Mouse (Mus musculus) liver, embryonic 11.5 days (tissue): Measurements from ENCODE around the gene Aimp2. TPM values are rescaled to one million over a fixed set of nuclear protein-coding genes. Genes with fewer than 3 reads are reported as not detected.

Experiments
- ATAC-seq: fragments of 200-750 bp; cut with Nextera tagmentation; replicated peaks from 2 replicates; pipeline ENCODE4 v1.8.0; 2017; ENCODE audit warnings: moderate number of reproducible peaks, mild to moderate bottlenecking, moderate TSS enrichment, moderate library complexity; ENCODE audit not compliant: low FRiP score
- DNase-seq: peaks from one replicate; pipeline ENCODE4 v3.0.0-alpha.2; 2017; ENCODE audit warnings: low spot score
- H3K27ac ChIP-seq: fragments of 300-500 bp; sonication (generic); 2 replicates; pipeline ENCODE4 v1.5.1; 2014; ENCODE audit warnings: mild to moderate bottlenecking, low read depth, low read length, control low read depth
- H3K27me3 ChIP-seq: fragments of 300-500 bp; sonication (generic); replicated peaks from 2 replicates; pipeline ENCODE4 v1.6.1; 2014; ENCODE audit warnings: low read length, mixed read lengths; ENCODE audit not compliant: control insufficient read depth, insufficient read depth
- H3K36me3 ChIP-seq: fragments of 300-500 bp; sonication (generic); 2 replicates; pipeline ENCODE4 v1.6.1; 2014; ENCODE audit warnings: mild to moderate bottlenecking, low read length, moderate library complexity, mixed read lengths; ENCODE audit not compliant: control insufficient read depth, insufficient read depth
- H3K4me1 ChIP-seq: fragments of 300-500 bp; sonication (generic); replicated peaks from 2 replicates; pipeline ENCODE4 v1.6.1; 2014; ENCODE audit warnings: low read length, mixed read lengths; ENCODE audit not compliant: control insufficient read depth, insufficient read depth
- H3K4me2 ChIP-seq: fragments of 300-500 bp; sonication (generic); 2 replicates; pipeline ENCODE4 v1.6.1; 2014; ENCODE audit warnings: mild to moderate bottlenecking, control low read depth, moderate library complexity
- H3K4me3 ChIP-seq: fragments of 300-500 bp; sonication (generic); 2 replicates; pipeline ENCODE4 v1.5.1; 2014; ENCODE audit warnings: low read depth, low read length, control low read depth
- H3K9ac ChIP-seq: fragments of 300-500 bp; sonication (generic); 2 replicates; pipeline ENCODE4 v1.6.1; 2014; ENCODE audit warnings: low read depth, low read length, control low read depth
- H3K9me3 ChIP-seq: fragments of 300-500 bp; sonication (generic); 2 replicates; pipeline ENCODE4 v1.6.1; 2016; ENCODE audit warnings: low read length, inconsistent platforms, mixed read lengths; ENCODE audit not compliant: control insufficient read depth
- WGBS: fragments of 180-500 bp; shearing (Covaris S2); extraction: QIAGEN DNeasy Blood & Tissue Kit; methylation state at CpG from one replicate; pipeline ENCODE4 v1.1.7; 2014; 5-methylcytosine and 5-hydroxymethylcytosine counted together
- polyA plus RNA-seq: library from polyadenylated mRNA; unstranded; fragments of >200 nt; fragmentation: Nextera tagmentation; extraction: Ambion mirVana; gene quantifications from 2 replicates; pipeline ENCODE4 v1.2.1, GENCODE M21; 2014

The Aimp2 gene
- polyA plus RNA-seq, 1 experiment from 2014 or later = 126 TPM

DNA sequence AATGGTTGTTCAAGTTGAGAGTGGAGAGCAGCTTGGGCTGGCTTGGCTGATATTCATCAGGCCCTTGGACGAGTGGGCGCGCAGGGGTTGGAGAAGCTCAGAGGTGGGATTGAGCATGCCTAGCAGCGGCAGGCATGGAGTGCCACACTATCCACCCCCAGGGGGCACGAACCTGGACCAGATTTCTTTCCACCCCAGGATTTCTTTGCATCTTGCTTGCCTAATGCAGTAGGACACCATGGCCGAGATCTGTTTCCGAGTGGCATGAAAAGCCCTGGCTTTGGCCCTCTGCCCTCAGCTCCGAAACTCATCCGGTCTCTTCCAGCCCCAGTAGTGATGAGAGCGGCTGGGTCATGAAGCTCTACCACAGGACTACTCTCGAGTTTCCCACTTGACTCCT lies 23.8 kb upstream of the Aimp2 start:
- peaks cover 12% of the 10 kb centered on the region for H3K36me3 ChIP-seq
- H3K4me1 ChIP-seq = no peaks in the 10 kb centered on the region; the same call in 1 of the 2 replicates
- ATAC-seq (no peak), DNase-seq (no peak)
- no peak overlapping the region for H3K27ac ChIP-seq
- no peaks in the 10 kb centered on the region for H3K27me3 ChIP-seq
- no peak overlapping the region for H3K4me2 ChIP-seq
- H3K9ac ChIP-seq = no peak overlapping the region
- 86% methylated on average over 11 of the region's 11 CpGs for WGBS
- H3K9me3 ChIP-seq = no peaks in the 10 kb centered on the region
- no peak overlapping the region for H3K4me3 ChIP-seq

- DNase-seq (no peak), ATAC-seq (no peak)
- Histone ChIP-seq H3K9me3 (no peaks in the 10 kb centered on the region), H3K9ac (no peak within 1 kb of the TSS), H3K36me3 (peaks cover 15% of the 10 kb centered on the region), H3K4me3 (no peak within 1 kb of the TSS), H3K27me3 (no peaks in the 10 kb centered on the region), H3K27ac (no peak within 1 kb of the TSS), H3K4me1 (no peaks in the 10 kb centered on the region; the same call in 1 of the 2 replicates), H3K4me2 (no peak within 1 kb of the TSS)
- 35% methylated on average over 8 of the region's 8 CpGs for WGBS
These were observed 23.2 kb upstream of the Aimp2 start, which contains the start of gene Rsph10b for GRCm38 (mm10) chr5:143932831-143933230. TSS of gene Rsph10b (plus strand) at chr5:143933035.

DNA sequence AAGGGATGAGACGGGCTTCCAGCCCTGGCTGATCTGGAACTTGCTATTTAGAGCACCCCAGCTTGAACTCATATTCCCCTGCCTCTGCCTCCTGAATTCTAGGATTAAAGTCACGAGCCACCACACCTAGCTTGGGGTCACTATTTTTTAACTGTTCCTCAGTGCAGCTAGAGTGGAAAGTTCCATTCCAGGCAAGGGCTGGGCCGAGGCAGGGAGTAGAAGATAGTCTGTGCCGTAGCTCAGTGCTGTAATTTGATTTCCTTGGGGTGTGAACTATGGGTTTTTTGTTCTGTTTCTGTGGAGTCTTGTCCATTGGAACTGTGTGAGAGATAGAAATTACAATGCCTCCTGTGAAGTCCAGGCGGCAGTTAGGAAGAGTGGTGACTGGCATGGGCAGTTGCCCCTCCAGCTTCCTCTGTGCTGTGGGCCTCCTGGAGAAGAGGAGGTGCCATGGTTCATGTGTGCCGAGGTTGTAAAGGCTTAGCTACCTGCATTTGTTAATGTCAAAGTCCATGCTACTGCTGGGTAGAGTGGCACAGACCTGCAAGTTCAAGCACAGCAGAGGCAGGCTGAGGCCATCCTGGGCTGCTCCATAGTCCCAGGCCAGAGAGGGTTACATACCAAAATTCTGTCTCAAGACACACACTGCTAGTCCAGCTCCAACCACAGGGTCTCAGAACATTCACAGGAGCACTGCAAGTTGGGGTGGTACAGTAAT lies 22.4 kb upstream of the Aimp2 start:
- H3K36me3 ChIP-seq = peaks cover 15% of the 10 kb centered on the region
- no peaks in the 10 kb centered on the region for H3K9me3 ChIP-seq
- H3K27me3 ChIP-seq = no peaks in the 10 kb centered on the region
- H3K9ac ChIP-seq = no peak overlapping the region
- ATAC-seq (no peak), DNase-seq (no peak)
- H3K4me2 ChIP-seq = no peak overlapping the region
- 88% methylated on average over 6 of the region's 6 CpGs for WGBS
- no peak overlapping the region for H3K27ac ChIP-seq
- no peak overlapping the region for H3K4me3 ChIP-seq
- no peaks in the 10 kb centered on the region; the same call in 1 of the 2 replicates for H3K4me1 ChIP-seq

DNA sequence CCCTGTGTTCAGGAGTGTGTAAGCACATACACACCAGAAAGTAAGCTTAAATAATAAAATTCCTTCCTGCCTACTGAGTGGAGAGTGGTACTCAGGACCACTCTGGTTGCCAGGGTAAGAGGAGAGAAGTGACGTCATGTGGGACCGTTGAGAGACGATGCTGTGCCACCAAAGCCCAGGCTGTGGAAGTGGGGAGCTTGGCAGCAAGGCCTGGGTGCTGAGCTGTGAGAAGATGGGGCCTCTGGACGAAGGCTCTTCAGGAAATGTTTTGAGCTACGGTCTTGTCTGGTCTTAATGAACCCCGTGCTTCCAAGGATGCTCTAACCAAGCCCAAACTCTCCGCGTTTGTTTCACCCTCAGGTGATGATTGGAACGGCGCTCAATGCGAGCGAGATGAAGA lies 21.0 kb upstream of the Aimp2 start:
- Histone ChIP-seq H3K27me3 (no peaks in the 10 kb centered on the region), H3K9ac (no peak overlapping the region), H3K27ac (no peak overlapping the region), H3K4me2 (no peak overlapping the region), H3K36me3 (peaks cover 19% of the 10 kb centered on the region), H3K4me3 (no peak overlapping the region), H3K4me1 (no peaks in the 10 kb centered on the region), H3K9me3 (no peaks in the 10 kb centered on the region)
- DNase-seq (no peak), ATAC-seq (no peak)
- WGBS = 94% methylated on average over 12 of the region's 12 CpGs

DNA sequence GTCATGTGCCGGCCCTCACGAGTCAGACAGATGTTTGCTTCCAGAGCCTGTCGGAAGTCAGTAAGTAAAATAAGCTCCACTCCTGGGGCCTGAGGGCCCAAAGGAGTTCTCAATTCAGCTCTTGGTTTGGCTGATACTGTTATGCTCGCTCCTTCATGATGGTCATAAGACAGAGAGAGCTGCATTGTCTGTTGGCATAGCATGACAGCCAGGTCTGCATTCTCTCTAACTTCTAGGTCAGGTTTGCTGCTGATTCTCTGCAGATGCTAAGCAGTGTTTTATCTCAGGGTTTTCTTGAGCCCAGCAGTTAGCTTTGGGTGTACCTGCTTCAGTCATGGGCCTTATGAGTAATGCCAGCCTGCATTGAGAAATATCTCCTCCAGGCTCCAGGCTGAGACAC lies 19.6 kb upstream of the Aimp2 start:
- no peaks in the 10 kb centered on the region for H3K9me3 ChIP-seq
- no peak overlapping the region for H3K27ac ChIP-seq
- H3K4me3 ChIP-seq = no peak overlapping the region
- ATAC-seq (no peak), DNase-seq (no peak)
- no peaks in the 10 kb centered on the region for H3K27me3 ChIP-seq
- 89% methylated on average over 4 of the region's 4 CpGs for whole genome bisulfite sequencing
- H3K36me3 ChIP-seq = peaks cover 27% of the 10 kb centered on the region
- H3K9ac ChIP-seq = no peak overlapping the region
- H3K4me2 ChIP-seq = no peak overlapping the region
- H3K4me1 ChIP-seq = peaks cover 12% of the 10 kb centered on the region

DNA sequence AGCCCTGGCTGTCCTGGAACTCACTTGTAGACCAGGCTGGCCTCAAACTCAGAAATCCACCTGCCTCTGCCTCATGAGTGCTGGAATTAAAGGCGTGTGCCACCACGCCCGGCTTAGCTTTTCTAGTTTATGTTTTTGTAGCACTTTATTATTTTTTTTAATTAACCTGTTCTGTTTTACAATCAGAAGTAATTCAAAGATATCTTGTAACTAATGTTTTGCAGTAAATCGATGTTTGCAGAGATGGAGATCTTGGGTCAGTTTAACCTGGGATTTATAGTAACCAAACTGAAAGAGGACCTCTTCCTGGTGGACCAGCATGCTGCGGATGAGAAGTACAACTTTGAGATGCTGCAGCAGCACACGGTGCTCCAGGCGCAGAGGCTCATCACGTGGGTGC lies 18.2 kb upstream of the Aimp2 start, which contains the start of gene Gm42421:
Gm42421 (plus strand) TSS at position 301 of the 400 bp plus-strand sequence.
- Histone ChIP-seq H3K9ac (no peak within 1 kb of the TSS), H3K4me2 (no peak within 1 kb of the TSS), H3K36me3 (peaks cover 36% of the 10 kb centered on the region), H3K27me3 (no peaks in the 10 kb centered on the region), H3K9me3 (no peaks in the 10 kb centered on the region), H3K4me3 (no peak within 1 kb of the TSS), H3K4me1 (peaks cover 14% of the 10 kb centered on the region), H3K27ac (no peak within 1 kb of the TSS)
- WGBS = 94% methylated on average over 8 of the region's 8 CpGs
- no peak for DNase-seq
- no peak for ATAC-seq

DNA sequence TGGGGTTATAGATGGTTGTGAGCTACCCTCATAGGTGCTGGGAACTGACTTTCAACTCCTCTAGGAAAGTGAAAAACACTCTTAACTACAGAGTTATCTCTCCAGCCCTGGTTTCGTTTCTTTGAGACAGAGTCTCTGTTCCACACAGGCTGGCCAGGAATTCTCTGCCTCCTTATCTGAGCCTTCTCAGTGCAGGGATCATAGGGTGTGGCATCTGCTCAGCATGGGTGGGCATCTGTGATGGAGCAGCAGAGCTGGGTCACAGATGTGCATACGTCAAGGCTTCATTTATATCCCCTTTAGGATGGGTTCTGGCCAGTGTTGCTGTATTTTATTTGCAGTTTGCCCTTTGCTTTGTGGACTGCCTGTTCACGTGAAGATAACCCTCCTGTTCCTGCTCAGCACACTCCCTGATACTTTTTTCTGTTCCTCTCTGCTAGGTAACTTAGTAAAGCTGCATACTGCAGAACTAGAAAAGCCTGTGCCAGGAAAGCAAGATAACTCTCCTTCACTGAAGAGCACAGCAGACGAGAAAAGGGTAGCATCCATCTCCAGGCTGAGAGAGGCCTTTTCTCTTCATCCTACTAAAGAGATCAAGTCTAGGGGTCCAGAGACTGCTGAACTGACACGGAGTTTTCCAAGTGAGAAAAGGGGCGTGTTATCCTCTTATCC lies 15.3 kb upstream of the Aimp2 start:
- Histone ChIP-seq H3K27ac (peak overlapping the region; percentile 59; the same call in 1 of the 2 replicates), H3K9ac (no peak overlapping the region), H3K36me3 (peaks cover 38% of the 10 kb centered on the region), H3K27me3 (no peaks in the 10 kb centered on the region), H3K4me1 (peaks cover 14% of the 10 kb centered on the region), H3K4me3 (no peak overlapping the region), H3K9me3 (no peaks in the 10 kb centered on the region), H3K4me2 (peak overlapping the region; percentile 24)
- DNase-seq = no peak
- peak; percentile 97 for ATAC-seq
- WGBS = 66% methylated on average over 6 of the region's 6 CpGs

- Histone ChIP-seq H3K36me3 (peaks cover 27% of the 10 kb centered on the region), H3K4me3 (no peak overlapping the region), H3K9me3 (no peaks in the 10 kb centered on the region), H3K4me2 (no peak overlapping the region), H3K27ac (no peak overlapping the region), H3K9ac (no peak overlapping the region), H3K4me1 (no peaks in the 10 kb centered on the region), H3K27me3 (no peaks in the 10 kb centered on the region)
- DNase-seq = no peak
- 92% methylated on average over 3 of the region's 3 CpGs for WGBS
- no peak for ATAC-seq
These were observed 8.5 kb upstream of the Aimp2 start for GRCm38 (mm10) chr5:143918120-143918519.

DNA sequence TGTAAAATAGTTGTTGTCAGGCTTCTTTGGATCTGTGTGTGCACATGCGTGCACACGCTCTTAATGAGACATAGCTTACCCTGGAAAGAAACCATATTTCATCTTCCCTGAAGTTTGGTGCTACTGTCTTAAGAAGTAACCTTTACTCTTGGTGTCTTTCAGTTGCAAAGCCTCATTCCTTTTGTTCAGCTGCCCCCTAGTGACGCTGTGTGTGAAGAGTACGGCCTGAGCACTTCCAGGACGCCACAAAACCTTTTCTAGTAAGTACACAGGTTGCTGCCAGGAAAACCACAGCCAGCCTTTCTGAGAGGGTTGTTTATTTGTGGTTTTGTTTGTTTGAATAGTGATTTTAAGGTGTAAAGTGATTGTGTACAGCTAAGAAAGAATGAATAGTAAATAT lies 7.8 kb upstream of the Aimp2 start:
- Histone ChIP-seq H3K4me3 (no peak overlapping the region), H3K27ac (no peak overlapping the region), H3K36me3 (peaks cover 22% of the 10 kb centered on the region), H3K27me3 (no peaks in the 10 kb centered on the region), H3K4me2 (no peak overlapping the region), H3K9ac (no peak overlapping the region), H3K4me1 (no peaks in the 10 kb centered on the region), H3K9me3 (no peaks in the 10 kb centered on the region)
- ATAC-seq = no peak
- no peak for DNase-seq
- 59% methylated on average over 5 of the region's 5 CpGs for WGBS
